Mouse (Mus musculus) monocyte, adult 2 months (primary cell): Measurements from ENCODE around the gene Disc1.

ENCODE experiments used
- DNase-seq, 2 experiments: peaks; one replicate each; pipeline ENCODE4 v3.0.0; 2022; ENCODE audit warnings: low spot score in 2 of 2, low read depth in 1 of 2

Disc1 gene

DNA sequence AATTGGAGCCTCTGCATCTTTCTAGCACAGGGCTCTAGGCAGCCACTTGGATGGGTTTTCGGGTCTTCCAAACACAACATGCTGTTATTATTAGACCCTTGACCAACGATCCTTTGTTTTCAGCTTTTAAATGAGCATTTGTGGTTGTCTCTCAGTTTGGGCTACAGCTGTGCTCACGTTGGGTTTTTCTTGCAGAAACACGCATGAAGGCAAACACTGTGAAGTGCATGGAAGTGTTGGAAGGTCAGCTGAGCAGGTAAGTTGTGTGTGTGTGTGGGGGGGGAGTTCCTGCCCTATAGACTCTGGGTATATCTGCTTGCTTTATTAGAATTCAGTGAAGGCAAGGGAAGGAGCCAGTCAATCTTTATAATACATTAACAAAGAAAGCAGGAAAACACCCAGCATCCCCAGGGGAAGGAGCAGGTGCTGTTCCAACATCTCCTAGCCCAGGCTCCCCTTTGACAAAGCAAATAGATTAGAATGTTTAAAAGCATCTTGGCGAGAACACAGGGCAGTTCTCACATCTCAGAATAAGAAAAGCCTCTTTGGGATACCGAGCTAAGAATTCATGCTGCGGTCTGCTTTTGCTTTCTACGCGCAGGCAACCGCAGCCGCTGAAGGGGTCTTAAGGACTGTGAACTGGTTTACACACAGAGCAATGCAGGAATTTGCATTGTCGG, 164.0 kb downstream of the Disc1 start:
- no peak for DNase-seq

DNA sequence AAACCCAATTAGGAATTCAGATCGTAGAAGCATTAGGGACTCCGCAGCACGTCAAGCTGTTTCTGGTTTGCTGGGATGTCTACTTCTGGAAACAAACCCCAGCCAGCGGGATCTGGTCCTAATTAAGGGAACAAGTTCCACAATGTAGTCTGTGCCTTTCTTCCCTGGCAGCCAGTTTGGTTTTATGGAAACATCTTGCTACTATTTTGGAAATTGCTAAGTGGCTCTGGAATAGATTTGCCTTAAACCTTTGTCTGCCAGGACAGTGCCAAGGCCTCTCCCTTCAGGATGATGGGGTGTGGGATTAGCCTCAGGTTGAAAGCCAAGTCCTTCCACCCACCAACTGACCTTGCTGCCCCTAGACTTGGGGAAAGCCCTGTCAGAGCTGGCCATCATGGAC, 164.7 kb downstream of the Disc1 start:
- no peak for DNase-seq

DNA sequence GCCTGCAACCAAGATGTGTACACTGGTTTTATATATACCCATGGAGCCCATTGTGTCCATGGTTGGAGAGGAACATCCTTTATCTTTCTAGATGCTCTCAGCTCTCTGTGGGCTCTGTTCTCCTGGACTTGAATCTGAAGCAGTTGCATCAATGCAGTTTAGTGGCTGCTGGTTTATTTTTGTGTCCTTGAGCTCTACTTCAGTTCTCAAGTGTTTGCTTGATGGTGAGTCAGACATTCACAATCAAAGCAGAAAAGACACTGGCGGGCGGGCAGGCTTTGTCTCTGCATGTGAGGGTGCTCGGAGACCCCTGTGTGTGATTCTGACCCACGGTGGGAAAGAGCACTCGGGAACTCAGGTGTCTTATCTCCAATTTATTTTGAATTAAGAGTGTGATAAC, 166.6 kb downstream of the Disc1 start:
- no peak for DNase-seq

DNA sequence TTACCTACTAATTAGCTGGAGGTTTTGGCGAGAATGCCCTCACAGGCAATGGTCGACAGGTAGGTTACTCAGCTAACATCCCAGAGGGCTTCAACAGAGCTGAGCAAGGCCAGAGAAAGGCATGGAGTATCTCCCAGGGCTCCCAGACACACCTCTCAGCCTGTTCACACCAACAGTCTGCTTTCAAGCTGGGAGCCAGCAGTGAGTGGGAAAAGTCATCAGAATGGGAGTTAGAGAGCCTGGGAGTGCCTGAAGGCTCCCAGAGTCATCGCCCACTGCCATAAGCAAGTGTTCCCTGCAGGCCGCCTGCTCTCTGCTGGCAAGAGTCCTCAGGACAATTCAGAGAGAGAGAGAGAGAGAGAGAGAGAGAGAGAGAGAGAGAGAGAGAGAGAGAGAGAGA, 167.1 kb downstream of the Disc1 start:
- no peak for DNase-seq

DNA sequence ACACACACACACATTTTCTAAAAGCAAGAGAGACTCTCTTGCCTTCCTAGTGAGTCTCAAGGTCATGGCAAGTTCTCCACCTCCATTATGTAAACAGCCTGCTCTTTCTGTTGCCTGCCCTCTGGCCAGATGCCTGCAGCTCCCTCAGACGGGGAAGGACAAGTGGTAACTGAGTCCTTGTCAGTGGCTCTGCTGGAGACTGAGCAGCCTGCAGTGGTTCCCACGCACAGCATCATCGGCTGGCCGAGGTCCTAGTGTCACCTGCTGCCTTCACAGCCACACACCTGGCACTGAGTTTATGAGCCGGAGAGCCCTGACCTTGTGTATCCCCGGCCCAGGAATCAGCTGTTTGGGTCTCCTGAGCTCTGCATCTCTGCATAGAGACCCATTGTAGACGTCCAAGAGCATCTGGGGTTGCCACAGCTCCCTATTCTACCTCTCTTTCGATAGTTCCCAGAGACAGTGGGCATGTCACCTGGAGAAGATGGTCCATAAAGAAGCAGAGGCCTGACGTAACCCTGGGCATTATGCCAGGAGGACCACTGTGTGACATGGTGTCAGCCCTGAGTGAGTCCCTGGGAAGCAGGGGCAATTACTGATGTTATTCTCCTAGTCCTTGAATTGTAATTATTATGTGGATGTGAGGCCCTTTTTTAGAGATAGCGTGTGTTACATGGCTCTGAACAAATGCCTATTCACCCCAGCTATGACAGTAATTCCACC, 169.2 kb downstream of the Disc1 start:
- DNase-seq = no peak

DNA sequence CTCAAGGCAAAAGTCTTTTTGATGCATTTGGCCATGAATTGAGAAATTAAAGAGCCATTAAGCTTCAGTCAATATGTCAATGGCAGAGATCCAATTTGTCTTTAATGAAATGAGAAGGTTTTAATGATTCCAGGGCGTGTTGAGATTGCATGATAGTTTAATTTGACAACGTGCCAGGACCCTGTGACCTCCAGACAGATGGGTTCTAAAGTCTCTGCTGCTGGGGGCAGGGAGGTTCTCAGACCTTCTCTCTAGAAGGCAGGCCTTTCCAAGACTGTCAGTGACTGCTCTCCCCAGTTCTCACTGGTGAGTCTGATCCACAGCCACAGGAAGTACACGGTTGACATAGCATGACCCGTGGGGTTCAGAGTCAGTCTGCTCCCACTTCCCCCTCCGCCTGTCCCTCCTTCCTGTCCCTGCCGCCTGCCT, 170.3 kb downstream of the Disc1 start:
- peak; percentile 4 to 6 for DNase-seq

DNA sequence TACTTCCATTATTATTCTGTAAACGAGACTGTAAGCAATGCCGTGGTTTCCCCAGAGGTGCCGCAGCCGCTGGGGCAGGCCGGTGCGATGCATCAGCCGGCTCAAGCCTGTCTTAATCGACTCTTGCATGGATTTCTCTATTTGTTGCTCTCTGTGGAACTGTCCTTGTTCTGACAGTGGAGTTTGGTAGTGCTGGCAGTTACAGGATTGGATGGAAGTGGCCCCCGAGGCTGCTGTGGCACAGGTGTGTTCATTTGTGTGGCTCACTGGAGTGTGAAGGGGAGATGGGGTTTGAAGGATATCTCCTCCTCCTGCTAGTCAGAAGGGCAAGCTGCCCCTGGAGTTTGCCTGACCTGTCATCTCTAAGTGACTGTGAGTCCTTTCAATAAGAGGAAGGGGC, 171.3 kb downstream of the Disc1 start:
- no peak for DNase-seq

DNA sequence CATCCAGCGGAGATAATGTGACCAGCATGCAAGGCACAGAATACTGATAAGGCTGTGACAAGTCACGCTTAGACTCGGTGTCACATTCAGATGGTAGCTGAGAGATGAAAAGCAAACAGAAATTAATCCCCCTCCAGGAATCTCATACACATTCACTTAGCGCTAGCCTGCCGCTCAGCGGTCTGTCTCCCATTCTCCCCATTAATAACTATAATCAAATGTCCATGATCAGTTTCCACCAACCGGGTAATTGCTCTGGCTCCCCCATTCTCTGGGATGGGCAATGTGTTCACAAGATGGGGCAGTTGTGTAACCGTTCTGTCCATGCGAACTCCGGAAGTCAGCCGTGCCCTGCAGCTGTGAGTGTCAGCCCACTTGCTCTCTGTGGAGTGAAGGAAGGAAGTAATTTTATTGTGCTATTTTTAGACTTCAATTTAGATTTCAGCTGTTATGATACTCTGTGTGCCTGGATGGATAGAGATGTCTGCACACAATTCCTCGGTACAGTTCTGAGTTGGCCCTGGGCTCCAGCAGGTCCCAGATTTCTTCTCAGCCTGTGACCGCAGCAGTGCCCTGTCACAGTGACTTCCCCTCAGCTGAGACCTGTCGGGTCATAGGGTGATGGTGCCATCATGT, 173.1 kb downstream of the Disc1 start:
- peak; percentile 17 to 29 for DNase-seq

DNA sequence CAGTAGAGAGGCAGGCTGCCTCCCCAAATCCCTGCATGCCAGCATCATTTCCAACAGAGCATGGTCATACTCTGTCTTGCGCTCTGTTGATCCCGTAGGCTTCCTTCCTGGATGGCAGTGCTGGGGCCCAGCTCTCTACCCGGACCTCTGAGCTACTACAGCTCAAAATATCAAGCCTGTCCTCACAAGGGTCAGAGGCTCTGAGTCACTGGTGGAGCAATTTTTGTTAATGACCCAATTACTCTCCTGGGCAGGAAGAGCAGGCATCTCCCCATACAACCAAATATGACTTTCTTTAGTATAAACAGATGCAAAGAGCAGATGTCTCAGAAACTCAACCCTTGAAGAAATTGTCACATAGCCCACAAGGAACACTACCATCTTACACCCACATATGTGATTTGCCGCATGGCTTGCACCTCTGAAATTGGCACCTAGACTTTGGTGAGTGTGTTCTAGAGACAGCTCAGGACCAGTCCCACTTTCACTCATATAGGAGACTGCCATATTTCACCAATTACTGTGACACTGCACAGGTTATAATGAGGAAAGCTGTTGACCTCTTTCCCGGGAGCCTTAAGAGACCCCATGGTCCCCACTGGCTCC, 176.6 kb downstream of the Disc1 start:
- no peak for DNase-seq

DNA sequence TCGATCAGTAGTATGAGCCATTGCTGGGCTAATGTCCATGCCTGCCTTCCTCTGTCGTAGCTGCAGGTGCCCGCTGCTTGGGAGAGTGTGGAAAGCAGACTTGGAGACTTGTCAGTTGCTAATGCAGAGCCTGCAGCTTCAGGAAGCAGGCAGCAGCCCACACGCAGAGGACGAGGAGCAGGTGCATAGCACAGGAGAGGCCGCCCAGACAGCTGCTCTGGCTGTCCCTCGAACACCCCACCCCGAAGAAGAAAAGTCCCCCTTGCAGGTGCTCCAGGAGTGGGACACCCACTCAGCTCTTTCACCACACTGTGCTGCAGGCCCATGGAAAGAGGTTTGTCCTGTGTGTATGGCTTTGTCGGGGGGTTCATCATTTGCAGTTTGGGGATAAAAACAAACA, 178.7 kb downstream of the Disc1 start:
- DNase-seq = no peak

DNA sequence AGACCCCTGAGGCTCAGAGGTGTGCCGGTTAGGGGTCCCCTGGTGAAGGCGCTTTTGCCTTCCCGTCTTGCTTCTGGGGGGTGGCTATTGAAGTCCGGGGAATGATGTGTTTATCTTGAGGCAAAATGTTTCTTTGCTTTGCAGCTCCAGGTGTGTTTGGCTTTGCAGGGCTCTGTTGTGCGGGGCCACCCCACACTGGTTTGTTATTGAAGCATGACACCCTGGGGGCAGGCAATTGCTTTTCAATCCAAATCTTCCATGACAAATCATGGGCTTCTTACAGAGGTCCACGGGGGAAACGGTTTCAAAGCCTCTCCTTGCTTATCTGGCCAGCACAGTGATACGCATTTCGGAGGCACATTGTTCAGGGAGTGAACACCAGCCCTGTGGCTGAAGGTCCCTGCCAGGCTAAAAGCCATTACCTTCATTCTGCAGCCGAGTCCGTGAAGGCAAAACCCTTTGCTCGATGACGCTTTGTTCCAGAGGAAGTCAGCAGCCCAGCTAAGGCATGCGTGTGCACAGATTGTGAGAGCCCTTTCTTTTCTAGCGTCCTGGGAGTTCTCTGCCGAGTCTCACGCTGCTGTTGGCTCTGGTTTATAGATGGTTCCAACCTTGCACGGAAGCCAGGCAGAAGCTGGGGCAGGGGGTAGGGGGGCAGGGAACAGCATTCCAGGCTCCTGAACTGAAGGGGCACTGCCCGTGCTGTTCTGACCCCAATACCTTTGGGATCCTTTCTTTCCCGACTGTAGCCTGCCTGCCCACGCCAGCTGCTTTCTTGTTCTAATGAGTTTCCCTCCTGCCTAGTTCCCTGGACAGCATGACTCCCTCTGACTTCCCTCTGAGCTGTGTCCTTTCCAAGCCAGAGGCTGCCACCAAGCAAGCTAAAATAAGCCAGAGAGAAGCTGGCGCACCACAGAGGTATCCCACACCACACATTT, 182.2 kb downstream of the Disc1 start:
- DNase-seq = no peak

DNA sequence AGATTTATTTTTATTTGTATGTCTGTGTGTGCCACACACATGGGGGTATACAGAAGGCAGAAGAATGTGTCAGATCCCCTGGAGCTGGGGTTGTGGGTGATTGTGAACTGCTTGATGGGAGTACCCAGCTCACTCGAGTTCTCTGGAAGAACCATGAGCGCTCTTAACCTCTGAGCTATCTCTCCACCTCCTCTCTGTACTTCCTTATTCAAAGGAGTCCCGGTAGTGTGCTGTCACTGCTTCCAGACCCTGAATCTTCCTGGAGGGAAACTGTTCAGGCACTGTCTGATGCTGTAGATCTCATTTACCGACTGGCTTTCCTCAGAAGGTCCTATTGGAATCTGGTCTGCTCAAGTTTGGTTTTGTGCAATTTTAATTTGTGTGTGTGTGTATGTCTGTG, 186.8 kb downstream of the Disc1 start:
- DNase-seq = no peak

DNA sequence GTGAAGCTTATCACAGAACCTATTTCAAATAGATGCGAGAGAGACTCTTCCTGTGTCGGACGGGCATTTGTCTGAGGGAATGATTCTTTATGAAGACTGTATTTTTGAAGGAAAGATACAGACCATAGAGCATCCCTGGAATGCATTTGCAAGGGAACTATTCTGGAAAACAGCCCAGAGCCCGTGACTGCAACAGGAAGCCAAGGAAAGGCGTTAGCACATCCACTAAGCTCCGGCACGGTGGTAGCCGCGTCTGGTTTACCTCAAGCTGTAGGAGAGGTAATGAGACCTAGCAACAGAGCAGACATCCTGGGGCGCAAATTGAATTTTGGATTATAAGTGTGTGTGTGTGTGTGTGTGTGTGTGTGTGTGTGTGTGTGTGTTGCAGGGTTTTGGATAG, 188.4 kb downstream of the Disc1 start:
- no peak for DNase-seq

DNA sequence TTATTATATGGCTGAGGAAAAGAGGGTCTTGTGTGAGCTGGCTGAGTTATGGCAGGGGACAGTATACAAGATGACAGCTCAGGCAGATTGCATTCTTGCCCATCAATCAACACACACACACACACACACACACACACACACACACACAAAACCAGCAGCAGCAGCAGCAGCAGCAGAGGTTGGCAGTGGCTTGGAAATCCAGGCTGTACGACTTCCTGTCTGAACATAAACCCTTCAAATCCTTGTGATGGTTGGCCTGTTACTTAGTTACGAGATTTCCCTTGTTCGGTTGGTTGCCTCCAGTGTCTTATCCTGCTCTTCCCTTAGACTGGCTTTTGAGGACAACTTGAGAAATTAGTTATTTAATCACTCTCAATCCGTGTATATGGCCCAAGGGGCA, 188.9 kb downstream of the Disc1 start:
- DNase-seq = no peak

DNA sequence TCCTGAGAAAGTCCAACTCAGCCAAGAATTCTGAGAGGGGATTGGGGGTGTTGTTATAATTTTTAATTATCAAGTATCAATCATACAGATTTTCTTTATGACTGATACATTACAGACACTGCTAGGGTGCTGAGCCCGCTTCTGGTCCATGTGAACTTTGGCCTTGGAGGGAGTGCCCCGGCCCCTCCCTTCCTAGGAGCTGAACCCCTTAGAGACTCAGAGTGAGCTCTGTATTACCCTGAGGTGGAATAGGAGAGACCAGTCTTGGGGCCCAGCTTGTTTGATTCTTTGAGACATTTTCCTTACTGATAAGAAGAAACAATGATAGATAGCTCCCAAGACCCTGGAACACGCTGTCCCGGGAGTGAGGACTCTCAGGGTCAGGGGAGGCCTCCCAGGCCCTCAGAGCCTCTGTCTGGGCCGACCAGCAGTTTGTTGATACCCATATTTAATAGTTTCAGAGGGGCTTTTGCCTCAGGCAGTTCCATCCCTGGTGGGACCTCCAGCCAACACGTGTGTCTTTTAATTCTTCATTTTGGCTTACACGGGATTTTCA, 192.8 kb downstream of the Disc1 start:
- DNase-seq = no peak

DNA sequence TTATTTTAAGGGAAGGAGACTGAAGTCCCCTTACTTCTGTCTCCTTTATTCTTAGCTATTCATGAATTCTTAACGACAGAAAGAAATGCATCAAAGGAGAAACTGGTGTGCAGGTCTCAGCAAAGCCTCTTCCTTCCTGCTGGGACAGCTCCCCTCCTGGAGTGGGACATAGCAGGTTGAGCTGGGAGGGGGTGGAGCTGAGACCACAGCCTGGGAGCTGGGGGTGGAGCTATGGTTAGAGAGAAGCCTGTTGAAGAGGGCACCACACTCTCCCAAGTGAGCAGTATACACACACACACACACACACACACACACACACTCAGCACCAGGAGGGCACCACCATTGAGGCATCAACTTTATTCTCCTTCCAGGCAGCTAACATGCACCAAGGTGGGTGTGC, 193.4 kb downstream of the Disc1 start:
- no peak for DNase-seq

DNA sequence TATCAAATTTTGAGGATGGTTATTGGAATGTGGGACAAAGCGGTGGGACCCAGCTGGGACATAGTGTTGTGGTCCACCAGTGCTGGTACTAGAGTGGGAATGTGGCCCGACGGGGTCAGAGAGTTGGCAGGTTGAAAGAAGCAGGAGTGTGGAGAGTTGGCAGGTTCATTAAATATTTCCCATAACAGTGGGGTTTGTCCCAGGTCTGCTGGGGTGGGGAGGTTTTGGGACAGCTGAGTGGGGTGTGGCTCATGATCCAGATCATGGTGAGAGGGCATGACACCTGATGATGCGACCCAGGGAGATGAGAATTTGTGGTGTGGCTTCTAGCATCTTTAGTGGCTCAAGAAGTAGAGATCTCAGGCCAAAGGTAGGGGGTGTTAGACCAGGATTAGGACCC, 199.0 kb downstream of the Disc1 start:
- no peak for DNase-seq

DNA sequence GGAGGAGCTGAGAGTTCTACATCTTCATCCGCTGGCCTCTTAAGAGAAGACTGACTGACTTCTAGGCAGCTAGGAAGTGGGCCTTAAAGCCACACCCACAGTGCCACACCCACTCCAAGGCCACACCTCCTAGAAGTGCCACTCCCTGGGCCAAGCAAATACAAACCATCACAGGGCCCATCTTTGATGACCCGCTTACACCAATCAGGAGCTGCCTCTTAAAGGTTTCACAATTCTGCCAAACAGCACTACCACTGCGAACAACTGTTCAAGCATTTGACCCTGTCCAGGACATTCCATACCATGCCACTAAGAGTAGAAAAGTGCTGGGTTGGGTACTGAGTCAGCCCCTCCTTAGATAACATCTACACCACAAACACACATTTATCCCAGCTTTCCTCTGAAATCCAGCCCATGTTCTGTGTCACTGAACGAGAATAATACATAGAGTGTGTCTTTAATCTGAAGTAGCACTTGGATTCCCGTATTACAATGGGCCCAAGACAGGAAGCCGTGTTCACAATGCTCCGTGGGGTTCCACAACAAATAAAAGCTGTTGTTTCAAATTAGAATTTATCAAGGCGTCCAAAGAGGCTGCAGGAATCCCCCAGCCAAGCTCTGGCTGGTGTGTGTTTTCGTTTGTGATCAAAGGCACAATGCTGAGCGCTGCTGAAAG, 199.6 kb downstream of the Disc1 start:
- DNase-seq = no peak

DNA sequence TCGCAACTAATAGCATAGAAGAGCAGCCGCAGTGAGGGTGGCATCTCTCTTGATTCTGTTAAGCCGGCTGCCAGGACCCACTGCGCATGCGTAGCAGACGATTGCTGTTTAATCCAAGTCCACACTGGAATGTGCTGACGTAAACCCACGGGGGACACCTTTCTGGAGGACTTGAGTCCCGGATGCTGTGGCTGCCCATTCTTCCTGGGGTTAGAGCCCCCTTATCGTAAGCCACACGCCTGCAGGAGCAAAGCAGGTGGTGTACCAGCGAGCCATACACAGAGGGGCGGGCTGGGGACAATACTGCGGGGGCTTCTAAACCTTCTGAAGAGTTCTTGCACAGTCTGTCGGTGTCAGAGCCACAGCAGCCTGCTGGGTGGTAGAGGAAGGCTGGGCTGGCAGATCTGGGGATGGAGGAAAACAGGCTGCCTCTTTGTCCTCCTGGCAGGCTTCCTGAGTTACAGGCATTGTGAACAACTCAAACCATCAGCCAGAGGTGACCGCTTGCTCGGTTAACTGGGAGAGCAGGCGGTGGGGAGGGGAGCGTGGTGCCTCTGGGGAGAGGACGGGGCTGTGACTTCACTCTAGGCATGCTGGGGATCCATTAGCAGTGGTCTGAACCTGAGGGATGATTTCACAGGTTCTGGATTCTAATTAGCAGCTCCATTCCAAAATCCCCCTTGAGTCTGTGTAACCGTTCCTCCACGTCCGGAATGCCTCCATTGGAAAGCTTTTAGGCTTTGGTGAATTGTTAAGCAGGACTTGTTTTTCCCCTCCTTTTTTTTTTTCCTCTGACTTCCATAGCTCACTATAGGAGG, 200.4 kb downstream of the Disc1 start:
- no peak for DNase-seq
